Mouse (Mus musculus) G1E (cell line): ENCODE data around the gene Morn1.

ENCODE experiments used
- CTCF ChIP-seq: IDR thresholded peaks from 2 replicates; pipeline ENCODE4 v1.5.1; 2012; ENCODE audit warnings: low read depth, low read length, inconsistent platforms, mixed read lengths
- GATA1 ChIP-seq: IDR thresholded peaks from 2 replicates; pipeline ENCODE4 v1.6.1; 2012; ENCODE audit warnings: borderline replicate concordance, low read length, inconsistent platforms, mixed read lengths

GRCm38 (mm10) chr4:155089241-155089640 lies 2.9 kb downstream of the Morn1 start:
- TF ChIP-seq GATA1 (no peak), CTCF (no peak)
